Mouse (Mus musculus) limb, embryonic 14.5 days (tissue): ENCODE data around the gene Lcn3. TPM values are rescaled to one million over a fixed set of nuclear protein-coding genes. Genes with fewer than 3 reads are reported as not detected.
"Not testable (repeated sequence)": the region's sequence is repeated elsewhere in the genome, so short reads cannot be mapped to it uniquely, and the experiment has no call there.

Experiments
- ATAC-seq: fragments of 200-750 bp; cut with Nextera tagmentation; 2 replicates; pipeline ENCODE4 v1.8.0; 2017; ENCODE audit warnings: low read depth, moderate number of reproducible peaks, moderate TSS enrichment; ENCODE audit not compliant: low FRiP score
- DNase-seq: peaks from one replicate; pipeline ENCODE4 v3.0.0-alpha.2; 2015; ENCODE audit warnings: low spot score
- H3K27ac ChIP-seq: fragments of 300-500 bp; sonication (generic); replicated peaks from 2 replicates; pipeline ENCODE4 v1.5.1; 2014; ENCODE audit warnings: low read depth, mild to moderate bottlenecking, low read length, moderate library complexity, mixed read lengths
- H3K27me3 ChIP-seq: fragments of 300-500 bp; sonication (generic); 2 replicates; pipeline ENCODE4 v1.6.1; 2014; ENCODE audit warnings: low read length, mixed read lengths; ENCODE audit not compliant: control insufficient read depth, insufficient read depth
- H3K36me3 ChIP-seq: fragments of 300-500 bp; sonication (generic); 2 replicates; pipeline ENCODE4 v1.6.1; 2014; ENCODE audit warnings: mild to moderate bottlenecking, low read length, moderate library complexity, mixed read lengths; ENCODE audit not compliant: control insufficient read depth, insufficient read depth
- H3K4me1 ChIP-seq: fragments of 300-500 bp; sonication (generic); 2 replicates; pipeline ENCODE4 v1.6.1; 2014; ENCODE audit warnings: antibody characterized with exemption, low read length, mixed read lengths; ENCODE audit not compliant: control insufficient read depth, insufficient read depth
- H3K4me2 ChIP-seq: fragments of 300-500 bp; sonication (generic); replicated peaks from 2 replicates; pipeline ENCODE4 v1.6.1; 2014; ENCODE audit warnings: low read depth, mild to moderate bottlenecking, low read length, moderate library complexity; ENCODE audit not compliant: severe bottlenecking
- H3K4me3 ChIP-seq: fragments of 300-500 bp; sonication (generic); replicated peaks from 2 replicates; pipeline ENCODE4 v1.5.1; 2014; ENCODE audit warnings: low read length
- H3K9ac ChIP-seq: fragments of 300-500 bp; sonication (generic); 2 replicates; pipeline ENCODE4 v1.6.1; 2014; ENCODE audit warnings: mild to moderate bottlenecking, low read depth, low read length, moderate library complexity; ENCODE audit not compliant: severe bottlenecking
- H3K9me3 ChIP-seq: fragments of 300-500 bp; sonication (generic); 2 replicates; pipeline ENCODE4 v1.6.1; 2016; ENCODE audit warnings: low read length; ENCODE audit not compliant: control insufficient read depth
- POLR2A ChIP-seq: fragments of 200-500 bp; IDR thresholded peaks from 2 replicates; pipeline ENCODE4 v1.8.0; 2012; ENCODE audit warnings: inconsistent platforms, mild to moderate bottlenecking, moderate library complexity, borderline replicate concordance; ENCODE audit not compliant: insufficient read depth, insufficient read length; ENCODE audit errors: extremely low read depth
- WGBS: fragments of 180-500 bp; shearing (Covaris S2); extraction: QIAGEN DNeasy Blood & Tissue Kit; methylation state at CpG from one replicate; pipeline ENCODE4 v1.1.7; 2014; 5-methylcytosine and 5-hydroxymethylcytosine counted together
- polyA plus RNA-seq, 2 experiments: library from polyadenylated mRNA; depleted of rRNA in 1 of 2; stranded (reverse) in 1 of 2; unstranded in 1 of 2; fragments of >200 nt; fragmentation: Nextera tagmentation in 1 of 2; extraction: Ambion mirVana in 1 of 2; gene quantifications; 2 replicates each; pipeline versions ENCODE4 v1.2.1 to v1.2.3; 2012 to 2014

Gene Lcn3
- polyA plus RNA-seq, 2 experiments: not detected

GRCm38 (mm10) chr2:25797635-25798034 lies 32.3 kb downstream of the Lcn3 start:
- DNase-seq: no peak
- no peaks in the 10 kb centered on the region for H3K9me3 ChIP-seq
- no peaks in the 10 kb centered on the region for H3K36me3 ChIP-seq
- no peak for TF ChIP-seq POLR2A
- no peak overlapping the region for H3K4me3 ChIP-seq
- H3K4me1 ChIP-seq: no peaks in the 10 kb centered on the region
- no peak overlapping the region for H3K4me2 ChIP-seq
- H3K27ac ChIP-seq: no peak overlapping the region
- H3K9ac ChIP-seq: no peak overlapping the region
- H3K27me3 ChIP-seq: no peaks in the 10 kb centered on the region
- 28% methylated on average over 2 of the region's 2 CpGs for WGBS
- no peak for ATAC-seq

DNA sequence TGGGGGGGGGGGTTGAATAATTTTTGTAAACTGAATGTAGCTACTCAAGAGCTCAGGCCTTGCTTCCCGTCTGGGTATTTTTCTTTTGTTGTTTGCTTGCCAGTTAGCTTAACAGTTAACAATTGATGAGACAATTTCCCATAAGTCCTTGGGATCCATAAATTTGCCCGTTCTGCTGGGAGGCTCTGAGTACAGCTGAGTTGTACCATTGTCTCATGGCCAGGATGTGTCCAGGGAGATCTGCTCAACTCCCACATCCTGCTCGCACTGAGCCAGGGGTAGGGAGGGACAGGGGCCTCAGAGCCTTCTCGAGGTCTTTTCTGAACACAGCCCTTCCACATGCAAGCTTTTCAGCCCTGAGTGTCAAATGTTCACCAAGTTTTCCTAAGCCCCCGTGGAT lies 32.7 kb downstream of the Lcn3 start:
- WGBS: 56% methylated on average over 5 of the region's 5 CpGs
- no peak overlapping the region for H3K4me2 ChIP-seq

DNA sequence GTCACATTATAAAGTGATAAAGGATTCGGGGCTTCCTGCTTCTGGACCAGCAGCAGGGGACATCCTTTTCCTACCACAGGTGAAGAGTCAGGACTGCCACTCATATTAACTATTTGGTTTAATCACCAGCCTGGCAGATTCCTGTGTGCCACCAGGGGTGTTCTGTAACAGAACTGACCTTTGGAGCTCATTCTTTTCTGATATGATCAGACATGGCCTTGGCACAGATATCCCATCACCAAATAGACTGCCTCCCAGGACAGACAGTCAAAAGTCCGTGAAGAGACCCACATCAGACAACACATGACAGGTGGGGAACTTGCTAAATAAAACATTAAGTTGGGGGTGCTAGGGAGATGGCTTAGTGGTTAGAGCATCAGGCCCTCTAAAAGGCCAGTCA lies 46.3 kb downstream of the Lcn3 start:
- Histone ChIP-seq H3K9ac (no peak overlapping the region), H3K4me3 (no peak overlapping the region), H3K9me3 (no peaks in the 10 kb centered on the region), H3K36me3 (no peaks in the 10 kb centered on the region), H3K4me1 (no peaks in the 10 kb centered on the region), H3K27ac (no peak overlapping the region), H3K27me3 (no peaks in the 10 kb centered on the region), H3K4me2 (no peak overlapping the region)
- no peak for ATAC-seq
- WGBS: 78% methylated on average over 2 of the region's 2 CpGs
- TF ChIP-seq POLR2A: no peak
- DNase-seq: no peak

More for the DNA sequence above, 32.7 kb downstream of the Lcn3 start:
- no peak overlapping the region for H3K27ac ChIP-seq
- TF ChIP-seq POLR2A: no peak
- no peak overlapping the region for H3K4me3 ChIP-seq
- H3K9ac ChIP-seq: no peak overlapping the region
- H3K9me3 ChIP-seq: no peaks in the 10 kb centered on the region
- no peaks in the 10 kb centered on the region for H3K27me3 ChIP-seq
- ATAC-seq: no peak
- no peaks in the 10 kb centered on the region for H3K36me3 ChIP-seq
- H3K4me1 ChIP-seq: no peaks in the 10 kb centered on the region
- no peak for DNase-seq

DNA sequence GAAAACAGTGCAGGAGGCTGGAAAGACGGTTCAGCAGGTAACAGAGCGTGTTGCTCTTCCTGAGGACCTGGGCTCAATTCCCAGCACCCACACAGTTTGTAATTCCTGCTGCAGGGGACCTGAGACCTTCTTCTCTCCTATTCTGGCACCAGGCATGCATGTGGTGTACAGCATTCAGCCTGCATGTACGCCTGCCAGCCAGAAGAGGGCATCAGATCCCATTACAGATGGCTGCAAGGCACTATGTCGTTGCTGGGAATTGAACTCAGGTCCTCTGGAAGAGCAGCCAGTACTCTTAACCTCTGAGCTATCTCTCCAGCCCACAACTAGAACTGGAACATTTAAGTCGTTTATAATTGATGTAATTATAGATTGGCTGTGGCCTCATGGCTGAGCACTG lies 48.0 kb downstream of the Lcn3 start:
- H3K4me1 ChIP-seq: no peaks in the 10 kb centered on the region
- no peaks in the 10 kb centered on the region for H3K27me3 ChIP-seq
- DNase-seq (no peak), ATAC-seq (no peak)
- no peak overlapping the region for H3K27ac ChIP-seq
- no peak overlapping the region for H3K4me2 ChIP-seq
- TF ChIP-seq POLR2A: no peak
- no peaks in the 10 kb centered on the region for H3K36me3 ChIP-seq
- H3K4me3 ChIP-seq: no peak overlapping the region
- H3K9ac ChIP-seq: no peak overlapping the region
- no peaks in the 10 kb centered on the region for H3K9me3 ChIP-seq
- WGBS: 75% methylated on average over 5 of the region's 5 CpGs

- H3K4me3 ChIP-seq, H3K9ac ChIP-seq, H3K4me1 ChIP-seq, DNase-seq, H3K4me2 ChIP-seq, H3K27ac ChIP-seq, H3K27me3 ChIP-seq, ATAC-seq, H3K9me3 ChIP-seq, H3K36me3 ChIP-seq: not testable (repeated sequence)
- WGBS: 79% methylated on average over 1 of the region's 1 CpGs
These were observed 50.4 kb downstream of the Lcn3 start, which contains the start of gene Glt6d1 for GRCm38 (mm10) chr2:25815748-25816147. Gene Glt6d1, minus strand, starts transcription at chr2:25815848.

Other genes starting within 250 kb of the Lcn3 start
- 18.0 and 18.9 TPM in 2 replicates for gene Traf2, start 218.6 kb upstream of the Lcn3 start, polyA plus RNA-seq (2012; rRNA removed)
- 29.2 and 35.6 TPM in 2 replicates for gene Traf2, start 218.6 kb upstream of the Lcn3 start, polyA plus RNA-seq (2014; fragmentation: Nextera tagmentation; extraction: Ambion mirVana)
- gene Edf1, start 207.7 kb upstream of the Lcn3 start, polyA plus RNA-seq (2012; rRNA removed): 116 and 174 TPM in 2 replicates
- gene Edf1, start 207.7 kb upstream of the Lcn3 start, polyA plus RNA-seq (2014; fragmentation: Nextera tagmentation; extraction: Ambion mirVana): 325 and 331 TPM in 2 replicates
- gene Mamdc4, start 190.7 kb upstream of the Lcn3 start, polyA plus RNA-seq (2012; rRNA removed): 10.9 and 15.0 TPM in 2 replicates
- 1.4 and 1.8 TPM in 2 replicates for gene Mamdc4, start 190.7 kb upstream of the Lcn3 start, polyA plus RNA-seq (2014; fragmentation: Nextera tagmentation; extraction: Ambion mirVana)
- 137 and 139 TPM in 2 replicates for gene Phpt1, start 190.3 kb upstream of the Lcn3 start, polyA plus RNA-seq (2012; rRNA removed)
- gene Phpt1, start 190.3 kb upstream of the Lcn3 start, polyA plus RNA-seq (2014; fragmentation: Nextera tagmentation; extraction: Ambion mirVana): 167 and 176 TPM in 2 replicates
- gene Ajm1, start 183.8 kb upstream of the Lcn3 start, polyA plus RNA-seq (2012; rRNA removed): 2.5 and 3.5 TPM in 2 replicates
- gene Ajm1, start 183.8 kb upstream of the Lcn3 start, polyA plus RNA-seq (2014; fragmentation: Nextera tagmentation; extraction: Ambion mirVana): 0.18 and 0.19 TPM in 2 replicates
- 99.4 and 110 TPM in 2 replicates for gene Rabl6, start 157.0 kb upstream of the Lcn3 start, polyA plus RNA-seq (2012; rRNA removed)
- gene Rabl6, start 157.0 kb upstream of the Lcn3 start, polyA plus RNA-seq (2014; fragmentation: Nextera tagmentation; extraction: Ambion mirVana): 74.8 and 80.7 TPM in 2 replicates
- gene Ccdc183, start 147.9 kb upstream of the Lcn3 start, polyA plus RNA-seq (2012; rRNA removed): 0.03 TPM in 2 replicates
- 0.19 and 0.28 TPM in 2 replicates for gene Ccdc183, start 147.9 kb upstream of the Lcn3 start, polyA plus RNA-seq (2014; fragmentation: Nextera tagmentation; extraction: Ambion mirVana)
- gene Tmem141, start 143.6 kb upstream of the Lcn3 start, polyA plus RNA-seq (2012; rRNA removed): 25.6 and 26.8 TPM in 2 replicates
- gene Tmem141, start 143.6 kb upstream of the Lcn3 start, polyA plus RNA-seq (2014; fragmentation: Nextera tagmentation; extraction: Ambion mirVana): 30.3 and 31.9 TPM in 2 replicates
- gene Fcna, start 137.5 kb upstream of the Lcn3 start, polyA plus RNA-seq (2012; rRNA removed): 0.92 and 0.98 TPM in 2 replicates
- gene Fcna, start 137.5 kb upstream of the Lcn3 start, polyA plus RNA-seq (2014; fragmentation: Nextera tagmentation; extraction: Ambion mirVana): 2.0 TPM in 2 replicates
- gene Lcn8, start 112.4 kb upstream of the Lcn3 start, polyA plus RNA-seq (2012; rRNA removed): 0.13 and 0.29 TPM in 2 replicates
- gene Lcn8, start 112.4 kb upstream of the Lcn3 start, polyA plus RNA-seq (2014; fragmentation: Nextera tagmentation; extraction: Ambion mirVana): 0.72 TPM in 1 of 2 replicates, not detected in the other
- gene Lcn5, start 107.6 kb upstream of the Lcn3 start, polyA plus RNA-seq (2012; rRNA removed): 0.26 TPM in 1 of 2 replicates, not detected in the other
- not detected in 2 replicates for gene Lcn5, start 107.6 kb upstream of the Lcn3 start, polyA plus RNA-seq (2014; fragmentation: Nextera tagmentation; extraction: Ambion mirVana)
- gene Lcn6, start 88.8 kb upstream of the Lcn3 start, polyA plus RNA-seq (2012; rRNA removed): not detected in 2 replicates
- gene Lcn6, start 88.8 kb upstream of the Lcn3 start, polyA plus RNA-seq (2014; fragmentation: Nextera tagmentation; extraction: Ambion mirVana): not detected in 2 replicates
- gene Lcn10, start 82.8 kb upstream of the Lcn3 start, polyA plus RNA-seq (2012; rRNA removed): not detected in 2 replicates
- not detected in 2 replicates for gene Lcn10, start 82.8 kb upstream of the Lcn3 start, polyA plus RNA-seq (2014; fragmentation: Nextera tagmentation; extraction: Ambion mirVana)
- gene Obp2a, start 65.5 kb upstream of the Lcn3 start, polyA plus RNA-seq (2012; rRNA removed): not detected in 2 replicates
- gene Obp2a, start 65.5 kb upstream of the Lcn3 start, polyA plus RNA-seq (2014; fragmentation: Nextera tagmentation; extraction: Ambion mirVana): not detected in 2 replicates
- gene Bmyc, start 58.8 kb upstream of the Lcn3 start, polyA plus RNA-seq (2012; rRNA removed): 66.3 and 75.3 TPM in 2 replicates
- gene Bmyc, start 58.8 kb upstream of the Lcn3 start, polyA plus RNA-seq (2014; fragmentation: Nextera tagmentation; extraction: Ambion mirVana): 93.1 and 93.5 TPM in 2 replicates
- gene Obp2b, start 28.6 kb upstream of the Lcn3 start, polyA plus RNA-seq (2012; rRNA removed): not detected in 2 replicates
- not detected in 2 replicates for gene Obp2b, start 28.6 kb upstream of the Lcn3 start, polyA plus RNA-seq (2014; fragmentation: Nextera tagmentation; extraction: Ambion mirVana)
- gene Lcn11, start 11.4 kb downstream of the Lcn3 start, polyA plus RNA-seq (2012; rRNA removed): not detected in 2 replicates
- not detected in 2 replicates for gene Lcn11, start 11.4 kb downstream of the Lcn3 start, polyA plus RNA-seq (2014; fragmentation: Nextera tagmentation; extraction: Ambion mirVana)
- gene Gm13539, start 16.7 kb downstream of the Lcn3 start, polyA plus RNA-seq (2012; rRNA removed): not detected in 2 replicates
- gene Gm13539, start 16.7 kb downstream of the Lcn3 start, polyA plus RNA-seq (2014; fragmentation: Nextera tagmentation; extraction: Ambion mirVana): not detected in 2 replicates
- gene Glt6d1, start 50.3 kb downstream of the Lcn3 start, polyA plus RNA-seq (2012; rRNA removed): not detected in 2 replicates
- not detected in 2 replicates for gene Glt6d1, start 50.3 kb downstream of the Lcn3 start, polyA plus RNA-seq (2014; fragmentation: Nextera tagmentation; extraction: Ambion mirVana)
- gene Lcn9, start 57.6 kb downstream of the Lcn3 start, polyA plus RNA-seq (2012; rRNA removed): 0.12 TPM in 1 of 2 replicates, not detected in the other
- gene Lcn9, start 57.6 kb downstream of the Lcn3 start, polyA plus RNA-seq (2014; fragmentation: Nextera tagmentation; extraction: Ambion mirVana): not detected in 2 replicates
- gene Sohlh1, start 81.7 kb downstream of the Lcn3 start, polyA plus RNA-seq (2012; rRNA removed): 0.18 and 0.28 TPM in 2 replicates
- gene Sohlh1, start 81.7 kb downstream of the Lcn3 start, polyA plus RNA-seq (2014; fragmentation: Nextera tagmentation; extraction: Ambion mirVana): 0.14 and 0.46 TPM in 2 replicates
- 2.7 and 3.2 TPM in 2 replicates for gene Kcnt1, start 98.2 kb downstream of the Lcn3 start, polyA plus RNA-seq (2012; rRNA removed)
- gene Kcnt1, start 98.2 kb downstream of the Lcn3 start, polyA plus RNA-seq (2014; fragmentation: Nextera tagmentation; extraction: Ambion mirVana): 0.08 and 0.15 TPM in 2 replicates
- 16.1 and 16.7 TPM in 2 replicates for gene Camsap1, start 217.7 kb downstream of the Lcn3 start, polyA plus RNA-seq (2012; rRNA removed)
- 24.2 and 27.8 TPM in 2 replicates for gene Camsap1, start 217.7 kb downstream of the Lcn3 start, polyA plus RNA-seq (2014; fragmentation: Nextera tagmentation; extraction: Ambion mirVana)